Mouse (Mus musculus) embryonic facial prominence, embryonic 15.5 days (tissue): ENCODE results near the gene Sde2. TPM values are rescaled to one million over a fixed set of nuclear protein-coding genes. Genes with fewer than 3 reads are reported as not detected.
"Not testable (repeated sequence)": the region's sequence is repeated elsewhere in the genome, so short reads cannot be mapped to it uniquely, and the experiment has no call there.

Experiments used
- ATAC-seq: fragments of 200-750 bp; cut with Nextera tagmentation; 2 replicates; pipeline ENCODE4 v1.8.0; 2017; ENCODE audit warnings: low read depth, moderate TSS enrichment; ENCODE audit not compliant: insufficient number of reproducible peaks, low FRiP score, low TSS enrichment
- H3K27ac ChIP-seq: fragments of 300-500 bp; sonication (generic); replicated peaks from 2 replicates; pipeline ENCODE4 v1.5.1; 2015; ENCODE audit warnings: mild to moderate bottlenecking, inconsistent platforms
- H3K27me3 ChIP-seq: fragments of 300-500 bp; sonication (generic); 2 replicates; pipeline ENCODE4 v1.6.1; 2015; ENCODE audit warnings: inconsistent platforms
- H3K36me3 ChIP-seq: fragments of 300-500 bp; sonication (generic); 2 replicates; pipeline ENCODE4 v1.6.1; 2015; ENCODE audit warnings: mild to moderate bottlenecking, inconsistent platforms
- H3K4me1 ChIP-seq: fragments of 300-500 bp; sonication (generic); 2 replicates; pipeline ENCODE4 v1.6.1; 2015; ENCODE audit warnings: inconsistent platforms
- H3K4me2 ChIP-seq: fragments of 300-500 bp; sonication (generic); replicated peaks from 2 replicates; pipeline ENCODE4 v1.6.1; 2015; ENCODE audit warnings: mild to moderate bottlenecking, inconsistent platforms
- H3K4me3 ChIP-seq: fragments of 300-500 bp; sonication (generic); replicated peaks from 2 replicates; pipeline ENCODE4 v1.5.1; 2015; ENCODE audit warnings: mild to moderate bottlenecking, inconsistent platforms
- H3K9ac ChIP-seq: fragments of 300-500 bp; sonication (generic); 2 replicates; pipeline ENCODE4 v1.6.1; 2015; ENCODE audit warnings: inconsistent platforms
- H3K9me3 ChIP-seq: fragments of 300-500 bp; sonication (generic); replicated peaks from 2 replicates; pipeline ENCODE4 v1.6.1; 2016; ENCODE audit warnings: inconsistent platforms
- WGBS: fragments of 180-500 bp; shearing (Covaris S2); methylation state at CpG from one replicate; pipeline ENCODE4 v1.1.7; 2015; 5-methylcytosine and 5-hydroxymethylcytosine counted together
- polyA plus RNA-seq: library from polyadenylated mRNA; unstranded; fragments of >200 nt; fragmentation: Nextera tagmentation; extraction: Ambion mirVana; gene quantifications from 2 replicates; pipeline ENCODE4 v1.2.1, GENCODE M21; 2015

The Sde2 gene
- polyA plus RNA-seq, 1 experiment from 2014 or later, result 37.5 TPM

DNA sequence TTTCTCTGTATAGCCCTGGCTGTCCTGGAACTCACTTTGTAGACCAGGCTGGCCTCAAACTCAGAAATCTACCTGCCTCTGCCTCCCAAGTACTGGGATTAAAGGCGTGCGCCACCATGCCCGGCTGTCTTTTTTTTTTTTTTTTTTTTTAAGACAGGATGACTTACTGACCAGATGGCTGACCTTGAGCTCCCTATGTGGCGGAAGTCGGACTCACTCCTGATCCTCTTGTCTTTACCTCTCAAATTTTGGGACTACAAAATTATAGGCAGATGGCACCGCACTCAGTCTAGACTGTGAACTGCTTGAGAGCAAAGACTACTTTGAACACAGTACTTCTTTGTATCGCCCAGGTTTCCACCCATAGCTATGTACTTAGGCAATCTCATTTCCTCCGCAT, 14.5 kb upstream of the Sde2 start:
- H3K9ac ChIP-seq, ATAC-seq: not testable (repeated sequence)
- 93% methylated on average over 8 of the region's 8 CpGs for WGBS

GRCm38 (mm10) chr1:180837186-180837585, 13.7 kb upstream of the Sde2 start:
- Histone ChIP-seq H3K9me3 (no peaks in the 10 kb centered on the region), H3K4me1 (no peaks in the 10 kb centered on the region), H3K4me2 (no peak overlapping the region), H3K9ac (no peak overlapping the region), H3K27ac (no peak overlapping the region), H3K36me3 (no peaks in the 10 kb centered on the region), H3K27me3 (no peaks in the 10 kb centered on the region), H3K4me3 (no peak overlapping the region)
- WGBS, result 88% methylated on average over 5 of the region's 5 CpGs
- no peak for ATAC-seq

More for the DNA sequence above, 14.5 kb upstream of the Sde2 start:
- H3K27ac ChIP-seq, H3K4me1 ChIP-seq, H3K27me3 ChIP-seq, H3K36me3 ChIP-seq, H3K4me3 ChIP-seq, H3K4me2 ChIP-seq, H3K9me3 ChIP-seq: not testable (repeated sequence)

DNA sequence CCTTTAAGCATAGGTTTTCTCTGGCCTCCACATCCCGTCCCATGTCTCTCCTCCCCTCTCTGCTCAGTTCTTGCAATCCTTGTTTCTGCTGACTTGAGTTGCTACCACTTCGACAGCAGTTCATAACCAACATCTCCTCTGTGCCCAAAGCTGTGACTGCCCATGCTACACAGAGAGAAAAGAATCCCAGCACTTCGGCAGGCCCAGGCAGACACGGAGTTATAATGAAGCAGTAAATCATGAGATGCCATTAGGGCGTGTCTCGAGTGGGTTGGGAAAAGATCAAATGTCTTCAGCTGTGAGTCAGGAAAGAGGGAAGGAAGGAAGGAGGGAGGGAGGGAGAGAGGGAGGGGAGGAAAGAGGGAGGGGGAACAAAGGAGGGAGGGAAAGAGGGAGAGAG, 12.9 kb upstream of the Sde2 start:
- H3K27me3 ChIP-seq, result no peaks in the 10 kb centered on the region
- no peaks in the 10 kb centered on the region for H3K36me3 ChIP-seq
- WGBS, result 24% methylated on average over 6 of the region's 6 CpGs
- no peak overlapping the region for H3K4me2 ChIP-seq
- H3K4me1 ChIP-seq, result no peaks in the 10 kb centered on the region
- H3K27ac ChIP-seq, result peak overlapping the region; percentile 65
- no peak for ATAC-seq
- H3K9ac ChIP-seq, result no peak overlapping the region
- H3K9me3 ChIP-seq, result no peaks in the 10 kb centered on the region
- no peak overlapping the region for H3K4me3 ChIP-seq

- no peak overlapping the region for H3K27ac ChIP-seq
- no peaks in the 10 kb centered on the region for H3K36me3 ChIP-seq
- no peaks in the 10 kb centered on the region for H3K27me3 ChIP-seq
- no peaks in the 10 kb centered on the region for H3K4me1 ChIP-seq
- H3K9me3 ChIP-seq, result no peaks in the 10 kb centered on the region
- no peak overlapping the region for H3K4me2 ChIP-seq
- no peak for ATAC-seq
- 78% methylated on average over 8 of the region's 8 CpGs for WGBS
- H3K9ac ChIP-seq, result no peak overlapping the region
- H3K4me3 ChIP-seq, result no peak overlapping the region
Measured at GRCm38 (mm10) chr1:180839201-180839910, 11.6 kb upstream of the Sde2 start.

DNA sequence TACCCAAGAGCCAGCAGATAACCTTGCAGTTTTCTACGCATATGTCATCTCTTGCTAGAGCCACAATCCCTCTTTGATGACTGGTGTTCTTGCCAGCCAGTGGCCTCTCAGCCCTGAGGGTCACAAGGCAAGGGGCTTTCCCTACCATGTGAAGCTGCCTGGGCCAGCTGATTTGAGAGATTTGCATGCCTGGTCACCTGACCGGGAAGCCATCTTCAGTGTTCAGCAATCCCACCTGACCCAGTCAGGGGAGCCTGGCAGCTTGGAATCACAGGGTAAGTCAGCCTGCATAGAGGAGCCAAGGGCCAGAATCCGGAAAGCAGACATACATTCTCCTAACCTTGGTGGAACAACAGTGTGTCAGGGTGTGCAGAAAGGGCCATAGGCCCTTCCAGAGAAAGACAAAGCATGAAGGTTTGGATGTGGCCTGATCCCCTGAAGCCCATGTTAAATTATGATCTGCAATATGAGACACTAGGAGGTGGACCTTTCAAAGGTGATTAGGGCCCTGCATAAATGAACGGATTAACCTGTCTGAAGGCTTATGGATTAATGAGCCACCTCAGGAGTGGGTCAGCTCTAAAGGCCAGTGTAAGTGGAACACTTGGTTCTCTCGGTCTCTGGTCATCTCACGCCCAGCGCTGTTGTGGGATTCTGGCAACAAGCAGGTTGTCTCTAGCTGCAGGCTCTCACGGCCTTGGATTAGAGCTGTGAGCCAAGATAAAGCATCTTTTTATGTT, 9.2 kb upstream of the Sde2 start:
- Histone ChIP-seq H3K4me2 (no peak overlapping the region), H3K36me3 (no peaks in the 10 kb centered on the region), H3K9me3 (no peaks in the 10 kb centered on the region), H3K4me3 (no peak overlapping the region), H3K27me3 (no peaks in the 10 kb centered on the region), H3K9ac (no peak overlapping the region), H3K27ac (no peak overlapping the region), H3K4me1 (no peaks in the 10 kb centered on the region)
- no peak for ATAC-seq
- WGBS, result 84% methylated on average over 8 of the region's 8 CpGs

- peak overlapping the region; percentile 65 for H3K4me2 ChIP-seq
- under 1% methylated on average over 9 of the region's 9 CpGs for WGBS
- no peaks in the 10 kb centered on the region for H3K36me3 ChIP-seq
- peak; percentile 61 for ATAC-seq
- H3K4me1 ChIP-seq, result peaks cover 42% of the 10 kb centered on the region
- peak overlapping the region; percentile 39 for H3K9ac ChIP-seq
- H3K4me3 ChIP-seq, result peak overlapping the region; percentile 37
- H3K27ac ChIP-seq, result peak overlapping the region; percentile 100
- no peaks in the 10 kb centered on the region for H3K27me3 ChIP-seq
- no peaks in the 10 kb centered on the region for H3K9me3 ChIP-seq
Measured at GRCm38 (mm10) chr1:180848114-180848510, 2.8 kb upstream of the Sde2 start.

- Histone ChIP-seq H3K36me3 (no peaks in the 10 kb centered on the region), H3K27ac (peak overlapping the region; percentile 100), H3K9ac (peak overlapping the region; percentile 39; the same call in 1 of the 2 replicates), H3K4me3 (peak overlapping the region; percentile 37), H3K27me3 (no peaks in the 10 kb centered on the region), H3K4me1 (peaks cover 42% of the 10 kb centered on the region), H3K4me2 (peak overlapping the region; percentile 65), H3K9me3 (no peaks in the 10 kb centered on the region)
- no peak for ATAC-seq
- WGBS, result 9% methylated on average over 11 of the region's 11 CpGs
Measured at GRCm38 (mm10) chr1:180848511-180849241, 2.3 kb upstream of the Sde2 start.

DNA sequence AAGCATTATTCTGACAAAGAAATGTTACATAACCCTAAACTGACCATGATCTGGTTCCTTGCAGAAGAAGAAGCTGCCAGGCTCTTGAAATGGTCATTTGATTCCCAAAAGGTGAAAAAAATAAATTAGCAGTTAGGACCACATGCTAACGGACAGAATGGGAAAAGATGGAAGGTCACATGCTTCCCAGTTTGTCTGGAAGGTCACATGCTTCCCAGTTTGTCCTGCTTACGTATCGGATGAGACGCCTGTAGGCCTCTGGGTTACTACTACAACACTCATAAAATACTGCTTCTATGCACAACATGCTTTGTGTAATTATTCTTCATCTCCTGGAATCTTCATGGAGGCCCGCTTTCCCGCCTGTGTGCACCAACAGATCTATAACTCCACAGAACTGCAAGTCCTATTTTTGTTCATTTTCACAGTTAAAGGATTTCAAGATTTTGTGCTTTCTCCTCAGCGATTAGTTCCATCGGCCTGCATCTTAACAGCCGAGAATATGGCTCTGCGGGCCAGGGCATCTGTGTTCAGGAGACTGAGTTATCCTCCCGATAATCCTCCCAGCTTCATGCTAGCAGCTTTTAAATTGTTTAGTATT, 1.1 kb upstream of the Sde2 start:
- Histone ChIP-seq H3K4me3 (peak overlapping the region; percentile 87), H3K4me1 (peaks cover 42% of the 10 kb centered on the region), H3K4me2 (peak overlapping the region; percentile 69), H3K27ac (peak overlapping the region; percentile 100), H3K27me3 (no peaks in the 10 kb centered on the region), H3K9ac (peak overlapping the region; percentile 50; the same call in 1 of the 2 replicates), H3K9me3 (no peaks in the 10 kb centered on the region), H3K36me3 (0 out of 2 replicates have a peak, but pooled peaks cover 1% of the 10 kb centered on the region)
- no peak for ATAC-seq
- WGBS, result 25% methylated on average over 11 of the region's 11 CpGs

GRCm38 (mm10) chr1:180858763-180859162, 7.8 kb downstream of the Sde2 start:
- Histone ChIP-seq H3K36me3 (peaks cover 86% of the 10 kb centered on the region), H3K9me3 (no peaks in the 10 kb centered on the region), H3K27ac (no peak overlapping the region), H3K27me3 (no peaks in the 10 kb centered on the region), H3K4me3 (no peak overlapping the region), H3K4me2 (no peak overlapping the region), H3K9ac (no peak overlapping the region), H3K4me1 (no peaks in the 10 kb centered on the region)
- no peak for ATAC-seq

- no peak overlapping the region for H3K4me3 ChIP-seq
- no peaks in the 10 kb centered on the region for H3K4me1 ChIP-seq
- peaks cover 93% of the 10 kb centered on the region for H3K36me3 ChIP-seq
- no peak for ATAC-seq
- H3K9me3 ChIP-seq, result no peaks in the 10 kb centered on the region
- 90% methylated on average over 6 of the region's 6 CpGs for WGBS
- H3K4me2 ChIP-seq, result no peak overlapping the region
- H3K27me3 ChIP-seq, result no peaks in the 10 kb centered on the region
- no peak overlapping the region for H3K9ac ChIP-seq
- H3K27ac ChIP-seq, result no peak overlapping the region
Measured at GRCm38 (mm10) chr1:180860030-180860429, 9.1 kb downstream of the Sde2 start.

DNA sequence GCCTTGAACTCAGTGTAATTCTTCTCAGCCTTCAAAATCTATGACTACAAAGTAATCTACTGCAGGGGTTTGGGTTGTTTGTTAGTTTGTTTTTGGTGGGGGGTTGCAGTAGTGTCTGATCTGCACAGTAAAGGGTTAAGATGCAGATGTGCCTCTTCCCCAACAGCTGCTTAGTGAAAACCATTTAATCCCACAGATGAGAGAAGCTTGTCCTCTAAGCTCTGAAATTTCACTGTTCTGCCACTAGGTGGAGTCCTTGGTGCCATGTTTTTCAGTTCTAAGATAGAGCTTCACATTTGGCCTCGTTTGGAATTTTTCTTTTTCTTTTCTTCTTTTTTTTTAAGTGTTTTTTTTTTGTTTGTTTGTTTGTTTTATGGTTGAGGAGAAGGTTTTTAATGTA, 12.7 kb downstream of the Sde2 start:
- Histone ChIP-seq H3K36me3 (peaks cover 85% of the 10 kb centered on the region), H3K27me3 (no peaks in the 10 kb centered on the region), H3K9me3 (no peaks in the 10 kb centered on the region), H3K4me3 (no peak overlapping the region), H3K27ac (no peak overlapping the region), H3K4me1 (no peaks in the 10 kb centered on the region), H3K9ac (no peak overlapping the region), H3K4me2 (no peak overlapping the region)
- WGBS, result 10% methylated on average over 1 of the region's 1 CpGs
- no peak for ATAC-seq
